ENCODE assay signal across 14 mouse cellular contexts in the genomic region with DNA sequence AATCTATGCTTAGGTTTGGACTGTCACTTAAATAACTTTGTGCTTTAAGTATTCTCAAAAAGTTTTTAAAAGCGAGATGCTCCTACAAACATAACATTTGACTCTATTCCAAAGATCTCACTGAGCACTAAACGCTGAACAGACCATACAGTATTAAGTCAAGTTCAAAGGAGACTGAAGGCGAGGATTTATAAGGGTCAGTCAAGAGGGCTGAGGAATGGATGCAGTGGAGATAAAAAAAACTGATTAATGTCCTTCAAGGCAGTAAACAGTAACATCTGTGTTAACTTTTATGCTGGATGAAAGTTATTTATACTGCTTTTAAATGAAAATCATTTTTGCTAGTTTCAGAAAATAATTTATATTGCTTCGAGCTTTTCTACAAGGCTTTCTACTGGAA.
"Had no signal": no experiment of that assay in that cellular context is flagged by ENCODE, and none has a peak within 500 bp of the region (broad histone marks: within the 10 kb centered on the region; RNA-seq: fewer than 3 reads in every experiment).

No protein-coding gene starts in this region.

- H3K27me3 ChIP-seq: liver, embryonic 13.5 days; megakaryocyte, embryonic 14.5 days had no signal

- DNase-seq: layer of hippocampus, adult 9-11 months; liver, embryonic 13.5 days; lung, adult 2 months; lung, postnatal 36 days; midbrain, embryonic 14.5 days; thymus, adult 18-20 months; thymus, postnatal 36 days had no signal

- H3K4me3 ChIP-seq: layer of hippocampus, adult 2 months; left cerebral cortex, adult 2 months; liver, embryonic 13.5 days; megakaryocyte, embryonic 14.5 days had no signal

- H3K4me1 ChIP-seq: liver, embryonic 13.5 days; megakaryocyte, embryonic 14.5 days had no signal

- ATAC-seq: hindbrain, postnatal 0 days; intestine, postnatal 0 days; lung, postnatal 0 days had no signal

- H3K4me2 ChIP-seq: liver, embryonic 13.5 days; midbrain, embryonic 11.5 days had no signal

- H3K36me3 ChIP-seq: liver, embryonic 13.5 days had no signal

- H3K9ac ChIP-seq: liver, embryonic 13.5 days had no signal

- H3K9me3 ChIP-seq: liver, embryonic 13.5 days; megakaryocyte, embryonic 14.5 days had no signal

- H3K27ac ChIP-seq: hindbrain, postnatal 0 days; layer of hippocampus, adult 2 months; left cerebral cortex, adult 2 months; liver, embryonic 13.5 days had no signal
